Mouse (Mus musculus) skeletal muscle tissue, adult 2 months (tissue): ENCODE measurements around the gene Dram1.
A peak's percentile ranks its signal among the peaks of the same experiment; 100 is the strongest.

Experiments used
- DNase-seq: peaks from one replicate; pipeline ENCODE4 v3.0.0-alpha.2; 2012; ENCODE audit warnings: low read depth, low spot score

Gene Dram1

GRCm38 (mm10) chr10:88295091-88295490, 83.8 kb downstream of the Dram1 start:
- peak; percentile 69 for DNase-seq

- DNase-seq: no peak
These were observed 90.8 kb downstream of the Dram1 start for GRCm38 (mm10) chr10:88288061-88288460.

GRCm38 (mm10) chr10:88287261-88287660, 91.6 kb downstream of the Dram1 start:
- DNase-seq: no peak

- DNase-seq: no peak
These were observed 94.4 kb downstream of the Dram1 start for GRCm38 (mm10) chr10:88284343-88284990.

GRCm38 (mm10) chr10:88281699-88282098, 97.2 kb downstream of the Dram1 start:
- DNase-seq: no peak

- DNase-seq: no peak
These were observed 104.8 kb downstream of the Dram1 start for GRCm38 (mm10) chr10:88274045-88274444.
